Mouse (Mus musculus) hindbrain, embryonic 14.5 days (tissue): Measurements from ENCODE around the gene Nav2. TPM values are rescaled to one million over a fixed set of nuclear protein-coding genes. Genes with fewer than 3 reads are reported as not detected.

Source experiments
- ATAC-seq: fragments of 200-750 bp; cut with Nextera tagmentation; 2 replicates; pipeline ENCODE4 v1.8.0; 2017; ENCODE audit warnings: moderate number of reproducible peaks, mild to moderate bottlenecking, moderate TSS enrichment, moderate library complexity; ENCODE audit not compliant: low FRiP score
- DNase-seq: peaks from one replicate; pipeline ENCODE4 v3.0.0-alpha.2; 2015; ENCODE audit warnings: low spot score
- H3K27ac ChIP-seq: fragments of 300-500 bp; sonication (generic); 2 replicates; pipeline ENCODE4 v1.5.1; 2014; ENCODE audit warnings: mild to moderate bottlenecking, moderate library complexity
- H3K27me3 ChIP-seq: fragments of 300-500 bp; sonication (generic); 2 replicates; pipeline ENCODE4 v1.6.1; 2014; ENCODE audit warnings: mild to moderate bottlenecking, low read length, mixed read lengths; ENCODE audit not compliant: control insufficient read depth, insufficient read depth
- H3K36me3 ChIP-seq: fragments of 300-500 bp; sonication (generic); replicated peaks from 2 replicates; pipeline ENCODE4 v1.6.1; 2014; ENCODE audit not compliant: control insufficient read depth, insufficient read depth
- H3K4me1 ChIP-seq: fragments of 300-500 bp; sonication (generic); replicated peaks from 2 replicates; pipeline ENCODE4 v1.6.1; 2014; ENCODE audit warnings: antibody characterized with exemption, low read length, mixed read lengths; ENCODE audit not compliant: control insufficient read depth, insufficient read depth
- H3K4me2 ChIP-seq: fragments of 300-500 bp; sonication (generic); replicated peaks from 2 replicates; pipeline ENCODE4 v1.6.1; 2014; ENCODE audit warnings: mild to moderate bottlenecking, moderate library complexity
- H3K4me3 ChIP-seq: fragments of 300-500 bp; sonication (generic); replicated peaks from 2 replicates; pipeline ENCODE4 v1.5.1; 2014; ENCODE audit warnings: mild to moderate bottlenecking, low read length
- H3K9ac ChIP-seq: fragments of 300-500 bp; sonication (generic); 2 replicates; pipeline ENCODE4 v1.6.1; 2014
- H3K9me3 ChIP-seq: fragments of 300-500 bp; sonication (generic); 2 replicates; pipeline ENCODE4 v1.6.1; 2016; ENCODE audit warnings: low read length; ENCODE audit not compliant: control insufficient read depth
- WGBS: fragments of 180-500 bp; shearing (Covaris S2); extraction: QIAGEN DNeasy Blood & Tissue Kit; methylation state at CpG from one replicate; pipeline ENCODE4 v1.1.7; 2014; 5-methylcytosine and 5-hydroxymethylcytosine counted together
- polyA plus RNA-seq: library from polyadenylated mRNA; unstranded; fragments of >200 nt; fragmentation: Nextera tagmentation; extraction: Ambion mirVana; gene quantifications from 2 replicates; pipeline ENCODE4 v1.2.1, GENCODE M21; 2014

Gene Nav2
- polyA plus RNA-seq, 1 experiment from 2014 or later: 28.2 TPM

GRCm38 (mm10) chr7:49375499-49375974, 467.0 kb downstream of the Nav2 start:
- H3K4me3 ChIP-seq: no peak overlapping the region
- no peaks in the 10 kb centered on the region for H3K9me3 ChIP-seq
- 3% methylated on average over 9 of the region's 9 CpGs for WGBS
- H3K9ac ChIP-seq: no peak overlapping the region
- DNase-seq: peak; percentile 71
- peak; percentile 25; the same call in 1 of the 2 replicates for ATAC-seq
- no peaks in the 10 kb centered on the region for H3K27me3 ChIP-seq
- H3K4me1 ChIP-seq: peaks cover 25% of the 10 kb centered on the region
- H3K4me2 ChIP-seq: no peak overlapping the region
- H3K36me3 ChIP-seq: no peaks in the 10 kb centered on the region
- no peak overlapping the region for H3K27ac ChIP-seq

DNA sequence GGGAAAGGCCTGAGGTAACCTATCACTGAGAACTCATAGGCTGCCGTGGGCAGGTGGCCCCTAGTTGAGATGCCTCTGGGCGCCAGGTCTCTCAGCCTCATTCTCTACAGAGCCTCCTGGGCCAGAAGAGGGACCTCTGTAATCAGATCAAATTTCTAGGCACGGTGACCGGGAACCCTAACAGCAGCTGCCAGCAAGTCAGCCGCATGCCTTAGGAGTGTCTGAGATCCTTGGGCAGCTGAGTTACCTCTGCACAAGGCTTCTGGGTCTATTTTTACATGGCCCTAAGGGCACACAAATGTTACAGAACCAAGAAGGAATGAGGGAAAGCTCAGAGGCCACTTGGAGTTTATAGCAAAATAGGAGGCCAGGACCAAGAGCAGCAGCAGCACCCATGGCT, 470.1 kb downstream of the Nav2 start:
- no peak overlapping the region for H3K4me2 ChIP-seq
- no peak overlapping the region for H3K27ac ChIP-seq
- 90% methylated on average over 5 of the region's 5 CpGs for WGBS
- no peak overlapping the region for H3K4me3 ChIP-seq
- no peaks in the 10 kb centered on the region for H3K27me3 ChIP-seq
- H3K9me3 ChIP-seq: no peaks in the 10 kb centered on the region
- H3K9ac ChIP-seq: no peak overlapping the region
- ATAC-seq: no peak
- no peak for DNase-seq
- H3K36me3 ChIP-seq: no peaks in the 10 kb centered on the region
- H3K4me1 ChIP-seq: peaks cover 17% of the 10 kb centered on the region; the same call in 1 of the 2 replicates

DNA sequence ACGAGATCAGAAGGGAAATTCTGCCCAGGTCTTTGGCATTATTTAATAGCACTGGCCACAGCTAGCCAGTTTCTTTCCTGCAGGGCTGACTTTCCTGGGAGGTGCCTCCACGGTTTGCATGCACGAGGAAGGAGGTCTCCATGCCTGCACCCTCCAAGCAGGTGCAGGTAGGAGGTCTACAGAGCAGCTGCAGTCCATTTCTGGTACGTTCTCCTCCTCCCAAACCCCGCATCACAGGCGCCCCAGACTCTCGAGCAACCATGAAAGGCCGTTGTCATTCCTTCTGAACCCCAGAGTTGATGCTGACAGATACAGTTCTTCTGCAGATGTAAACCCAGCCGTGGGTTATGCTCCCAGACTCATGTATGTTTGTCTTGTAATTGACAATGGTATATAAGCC, 472.4 kb downstream of the Nav2 start:
- 90% methylated on average over 9 of the region's 9 CpGs for WGBS
- Histone ChIP-seq H3K4me2 (no peak overlapping the region), H3K27ac (no peak overlapping the region), H3K4me1 (peaks cover under 1% of the 10 kb centered on the region; the same call in 1 of the 2 replicates), H3K27me3 (no peaks in the 10 kb centered on the region), H3K9me3 (no peaks in the 10 kb centered on the region), H3K4me3 (no peak overlapping the region), H3K9ac (no peak overlapping the region), H3K36me3 (no peaks in the 10 kb centered on the region)
- ATAC-seq (no peak), DNase-seq (no peak)

DNA sequence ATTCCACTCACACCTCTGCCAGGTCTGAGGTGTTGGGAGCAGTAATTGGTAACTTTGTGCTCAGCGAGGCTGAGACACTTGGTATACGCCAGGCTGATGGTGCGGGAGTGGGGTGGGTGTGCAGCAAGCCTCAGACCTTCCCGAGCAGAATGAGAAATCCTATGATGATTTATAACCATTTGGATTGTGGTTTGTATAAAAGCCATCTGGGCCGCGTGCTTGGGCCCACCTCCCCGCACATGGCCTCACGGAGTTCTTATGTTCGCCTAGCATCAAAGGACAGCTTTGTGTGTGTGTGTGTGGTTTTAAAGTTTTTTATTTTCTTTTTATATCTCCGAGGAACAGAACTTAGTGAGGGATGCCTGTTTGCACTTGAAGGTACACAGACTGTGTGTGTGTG, 474.4 kb downstream of the Nav2 start:
- H3K9ac ChIP-seq: no peak overlapping the region
- no peaks in the 10 kb centered on the region; the same call in 1 of the 2 replicates for H3K4me1 ChIP-seq
- DNase-seq: no peak
- no peaks in the 10 kb centered on the region for H3K36me3 ChIP-seq
- WGBS: 62% methylated on average over 10 of the region's 10 CpGs
- no peak for ATAC-seq
- no peaks in the 10 kb centered on the region for H3K27me3 ChIP-seq
- H3K9me3 ChIP-seq: no peaks in the 10 kb centered on the region
- no peak overlapping the region for H3K4me3 ChIP-seq
- no peak overlapping the region for H3K4me2 ChIP-seq
- no peak overlapping the region for H3K27ac ChIP-seq

- Histone ChIP-seq H3K36me3 (no peaks in the 10 kb centered on the region), H3K27ac (no peak overlapping the region), H3K4me1 (peaks cover 31% of the 10 kb centered on the region), H3K9ac (no peak overlapping the region), H3K27me3 (no peaks in the 10 kb centered on the region), H3K9me3 (no peaks in the 10 kb centered on the region), H3K4me3 (no peak overlapping the region), H3K4me2 (no peak overlapping the region)
- ATAC-seq (no peak), DNase-seq (no peak)
- WGBS: 47% methylated on average over 2 of the region's 2 CpGs
These were observed 479.6 kb downstream of the Nav2 start for GRCm38 (mm10) chr7:49388137-49388536.

DNA sequence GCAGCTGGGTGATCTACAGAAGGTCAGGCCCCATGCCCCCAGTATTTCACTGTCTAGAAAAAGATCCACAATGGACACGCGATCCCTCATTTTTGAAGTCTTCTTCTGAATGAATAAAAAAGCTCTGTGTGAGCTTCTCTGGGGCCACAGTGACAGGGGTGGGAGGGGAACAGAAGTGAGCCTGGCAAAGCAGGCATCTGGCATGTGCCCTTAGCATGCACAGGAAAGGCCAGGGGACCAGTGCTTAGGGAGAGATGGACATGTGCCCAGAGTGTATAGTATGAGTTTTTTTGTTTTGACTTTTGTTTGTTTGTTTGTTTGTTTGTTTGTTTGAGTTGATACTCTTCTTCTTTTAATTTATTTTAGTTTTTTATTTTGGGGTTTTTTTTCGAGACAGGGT, 481.8 kb downstream of the Nav2 start:
- no peak overlapping the region for H3K4me3 ChIP-seq
- H3K9me3 ChIP-seq: 0 out of 2 replicates have a peak, but pooled peaks cover 3% of the 10 kb centered on the region
- H3K36me3 ChIP-seq: no peaks in the 10 kb centered on the region
- no peaks in the 10 kb centered on the region for H3K27me3 ChIP-seq
- H3K9ac ChIP-seq: no peak overlapping the region
- H3K4me2 ChIP-seq: no peak overlapping the region
- H3K27ac ChIP-seq: no peak overlapping the region
- DNase-seq (no peak), ATAC-seq (no peak)
- 49% methylated on average over 3 of the region's 3 CpGs for WGBS
- peaks cover 37% of the 10 kb centered on the region for H3K4me1 ChIP-seq

DNA sequence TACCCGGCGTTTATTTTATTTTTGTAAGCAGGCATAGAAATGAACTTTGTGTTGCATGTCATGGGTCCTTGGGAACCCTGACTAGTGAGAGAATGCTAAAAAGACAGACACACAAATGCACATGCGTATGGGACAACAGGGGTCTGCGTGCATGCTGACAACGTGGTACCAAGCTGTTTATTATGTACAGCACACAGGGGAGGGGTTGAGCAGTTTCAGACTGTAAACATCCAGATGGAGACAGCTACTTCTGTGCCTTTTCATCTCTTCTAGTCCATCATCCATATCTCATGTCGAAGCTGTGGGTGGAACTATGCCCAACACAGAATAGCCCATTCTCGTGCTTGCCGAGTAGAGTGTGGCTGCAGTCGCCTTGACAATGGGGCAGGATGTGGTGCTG, 482.3 kb downstream of the Nav2 start:
- Histone ChIP-seq H3K9me3 (0 out of 2 replicates have a peak, but pooled peaks cover 3% of the 10 kb centered on the region), H3K27me3 (no peaks in the 10 kb centered on the region), H3K4me1 (peaks cover 37% of the 10 kb centered on the region), H3K36me3 (no peaks in the 10 kb centered on the region), H3K4me3 (no peak overlapping the region), H3K27ac (peak overlapping the region; percentile 27), H3K4me2 (no peak overlapping the region), H3K9ac (no peak overlapping the region)
- no peak for ATAC-seq
- WGBS: 53% methylated on average over 9 of the region's 9 CpGs
- DNase-seq: no peak

DNA sequence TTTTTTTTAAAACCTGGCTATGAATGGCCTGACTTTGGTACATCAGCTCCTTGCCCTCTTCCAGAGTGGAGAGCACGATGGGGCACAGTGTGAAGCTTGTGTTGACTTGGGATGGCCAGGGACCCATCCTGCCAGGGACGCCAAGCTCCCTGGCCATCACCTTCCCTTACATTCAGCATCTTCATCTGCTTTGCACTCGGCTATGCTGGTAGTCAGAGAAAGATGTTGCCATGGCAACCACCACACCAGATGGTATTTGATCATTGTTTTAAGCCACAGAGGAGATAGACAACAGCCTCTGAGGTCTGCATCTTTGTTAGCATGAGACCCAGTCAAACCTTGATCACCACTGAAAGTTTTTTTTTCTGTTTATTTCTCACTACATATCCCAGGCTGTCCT, 483.7 kb downstream of the Nav2 start:
- Histone ChIP-seq H3K9ac (no peak overlapping the region), H3K4me2 (no peak overlapping the region), H3K27me3 (no peaks in the 10 kb centered on the region), H3K9me3 (0 out of 2 replicates have a peak, but pooled peaks cover 3% of the 10 kb centered on the region), H3K4me3 (no peak overlapping the region), H3K36me3 (no peaks in the 10 kb centered on the region), H3K4me1 (peaks cover 45% of the 10 kb centered on the region), H3K27ac (peak overlapping the region; percentile 26; the same call in 1 of the 2 replicates)
- peak; percentile 49 for ATAC-seq
- 33% methylated on average over 3 of the region's 3 CpGs for WGBS
- peak; percentile 68 for DNase-seq

DNA sequence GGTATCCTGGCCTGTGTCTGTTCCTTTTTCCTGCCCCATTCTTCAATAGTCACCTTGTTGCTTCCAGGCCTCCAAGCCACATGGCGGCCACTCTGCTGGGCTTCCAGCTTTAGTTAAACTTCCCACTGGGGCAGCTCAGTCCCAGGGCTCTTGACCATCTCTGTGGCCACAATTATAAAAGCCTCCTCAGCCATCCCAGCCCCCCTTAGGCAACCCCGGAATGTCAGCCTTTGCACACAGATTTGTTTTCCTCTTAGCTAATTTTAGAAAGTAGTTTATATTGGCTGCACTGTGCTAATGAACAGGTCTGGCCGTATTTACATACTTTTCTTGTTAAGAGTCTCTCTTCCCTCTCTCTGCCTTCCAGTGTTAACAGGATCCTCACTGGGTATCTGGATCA, 484.3 kb downstream of the Nav2 start:
- H3K36me3 ChIP-seq: no peaks in the 10 kb centered on the region
- peaks cover 50% of the 10 kb centered on the region for H3K4me1 ChIP-seq
- H3K4me2 ChIP-seq: no peak overlapping the region
- 69% methylated on average over 3 of the region's 3 CpGs for WGBS
- H3K27ac ChIP-seq: peak overlapping the region; percentile 26
- ATAC-seq: no peak
- H3K9ac ChIP-seq: no peak overlapping the region
- DNase-seq: no peak
- H3K27me3 ChIP-seq: no peaks in the 10 kb centered on the region
- H3K9me3 ChIP-seq: 0 out of 2 replicates have a peak, but pooled peaks cover 3% of the 10 kb centered on the region
- no peak overlapping the region for H3K4me3 ChIP-seq

- Histone ChIP-seq H3K9me3 (0 out of 2 replicates have a peak, but pooled peaks cover 3% of the 10 kb centered on the region), H3K4me1 (peaks cover 50% of the 10 kb centered on the region)
These were observed 485.3 kb downstream of the Nav2 start for GRCm38 (mm10) chr7:49393857-49394256.

More at GRCm38 (mm10) chr7:49393857-49394256, 485.3 kb downstream of the Nav2 start:
- 91% methylated on average over 7 of the region's 7 CpGs for WGBS
- ATAC-seq: no peak
- Histone ChIP-seq H3K36me3 (no peaks in the 10 kb centered on the region), H3K9ac (no peak overlapping the region), H3K4me2 (no peak overlapping the region), H3K4me3 (no peak overlapping the region), H3K27ac (no peak overlapping the region), H3K27me3 (no peaks in the 10 kb centered on the region)
- no peak for DNase-seq
